Mouse (Mus musculus): ENCODE data around the gene Dpp9.

The Dpp9 gene

GRCm38 (mm10) chr17:56229943-56230342 is 11.2 kb upstream of the Dpp9 start:
- DNase-seq (ENCODE audit: low spot score) = no peak

- no peak for DNase-seq (ENCODE audit: low spot score)
These were observed 7.9 kb upstream of the Dpp9 start for GRCm38 (mm10) chr17:56226566-56226965.

DNA sequence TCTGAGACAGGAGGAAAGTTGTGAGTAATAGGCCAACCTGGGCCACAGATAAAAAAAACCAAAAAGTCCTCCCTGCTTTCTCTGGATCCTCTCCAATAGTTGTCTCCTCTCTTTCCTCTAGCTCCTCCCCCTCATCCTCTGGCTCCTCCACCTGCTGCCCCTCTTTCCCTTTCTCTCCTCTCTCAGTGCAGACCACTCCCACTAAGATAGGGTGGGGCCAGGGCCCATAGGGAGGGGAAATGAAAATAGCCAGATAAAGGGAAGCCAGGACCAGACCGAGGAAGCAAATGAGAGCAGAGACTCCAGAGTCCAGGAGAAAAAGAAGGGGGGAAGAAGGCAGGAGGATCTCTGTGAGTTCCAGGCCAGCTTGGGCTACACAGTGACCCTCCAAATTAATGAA is 6.2 kb upstream of the Dpp9 start:
- DNase-seq (ENCODE audit: low spot score) = no peak

DNA sequence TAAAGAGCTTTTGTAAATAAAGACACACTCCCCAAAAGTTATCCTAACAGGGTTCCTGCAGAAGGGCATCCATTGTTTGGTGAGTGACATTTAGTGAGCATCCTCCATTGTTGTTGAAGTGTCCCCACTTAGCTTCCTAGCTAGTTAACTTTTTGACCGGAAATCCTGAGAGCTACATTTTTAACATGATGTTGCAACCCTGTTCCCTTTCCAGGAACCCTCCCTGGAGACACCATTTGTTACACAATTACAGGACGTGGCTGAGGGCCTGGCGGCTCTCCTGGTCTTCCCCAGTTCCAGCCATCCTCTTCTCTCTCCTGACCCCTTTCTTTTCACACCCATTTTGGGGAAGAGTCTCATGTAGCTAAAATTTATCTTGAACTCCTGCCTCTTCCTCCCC is 1.1 kb upstream of the Dpp9 start:
- no peak for DNase-seq (ENCODE audit: low spot score)

- no peak for DNase-seq (ENCODE audit: low spot score)
These were observed 546 bp upstream of the Dpp9 start for GRCm38 (mm10) chr17:56219251-56219650.

DNA sequence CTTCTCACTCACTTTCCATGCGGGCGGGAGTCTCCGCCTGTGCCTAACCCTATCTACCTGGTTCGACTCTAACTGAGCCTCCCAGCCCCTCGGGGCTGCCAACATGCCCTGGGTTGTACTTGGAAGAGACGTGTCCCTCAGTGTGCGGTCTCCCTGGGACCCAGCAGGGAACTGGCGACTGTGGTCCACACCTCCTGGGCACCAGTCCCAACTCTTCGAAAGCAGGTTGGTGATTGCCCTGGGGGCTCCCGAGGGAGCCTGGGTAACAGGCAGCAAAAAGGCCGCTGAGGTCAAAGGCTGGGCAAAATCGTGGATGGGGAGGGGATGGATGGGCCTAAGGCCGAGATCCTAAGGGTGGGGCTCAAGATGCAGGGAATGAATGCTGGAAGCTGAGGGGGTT is 1.0 kb downstream of the Dpp9 start:
- DNase-seq (ENCODE audit: low spot score) = no peak

GRCm38 (mm10) chr17:56214229-56214628 is 4.5 kb downstream of the Dpp9 start:
- DNase-seq (ENCODE audit: low spot score) = no peak

GRCm38 (mm10) chr17:56212676-56213075 is 6.0 kb downstream of the Dpp9 start:
- no peak for DNase-seq (ENCODE audit: low spot score)

DNA sequence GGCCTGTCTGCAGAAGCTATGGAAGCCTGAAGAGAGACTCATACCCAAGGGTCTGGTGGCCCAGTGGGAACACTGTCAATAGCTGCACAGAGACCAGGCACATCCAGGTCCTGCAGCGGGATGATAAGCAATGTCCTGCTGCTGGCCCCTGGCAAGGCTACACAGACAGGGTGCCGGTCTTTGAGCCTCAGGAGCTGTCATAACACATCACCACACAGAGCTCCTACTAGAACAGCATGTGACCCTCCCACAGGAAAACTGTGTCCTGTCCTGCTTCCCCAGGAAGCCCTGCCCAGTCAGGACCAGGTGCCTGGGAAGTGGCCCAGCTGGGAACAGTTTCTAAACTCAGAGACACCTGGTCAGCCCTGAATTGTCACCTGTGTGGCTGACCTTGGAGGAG is 7.6 kb downstream of the Dpp9 start:
- DNase-seq (ENCODE audit: low spot score) = no peak

- no peak for DNase-seq (ENCODE audit: low spot score)
These were observed 9.9 kb downstream of the Dpp9 start for GRCm38 (mm10) chr17:56208821-56209220.

DNA sequence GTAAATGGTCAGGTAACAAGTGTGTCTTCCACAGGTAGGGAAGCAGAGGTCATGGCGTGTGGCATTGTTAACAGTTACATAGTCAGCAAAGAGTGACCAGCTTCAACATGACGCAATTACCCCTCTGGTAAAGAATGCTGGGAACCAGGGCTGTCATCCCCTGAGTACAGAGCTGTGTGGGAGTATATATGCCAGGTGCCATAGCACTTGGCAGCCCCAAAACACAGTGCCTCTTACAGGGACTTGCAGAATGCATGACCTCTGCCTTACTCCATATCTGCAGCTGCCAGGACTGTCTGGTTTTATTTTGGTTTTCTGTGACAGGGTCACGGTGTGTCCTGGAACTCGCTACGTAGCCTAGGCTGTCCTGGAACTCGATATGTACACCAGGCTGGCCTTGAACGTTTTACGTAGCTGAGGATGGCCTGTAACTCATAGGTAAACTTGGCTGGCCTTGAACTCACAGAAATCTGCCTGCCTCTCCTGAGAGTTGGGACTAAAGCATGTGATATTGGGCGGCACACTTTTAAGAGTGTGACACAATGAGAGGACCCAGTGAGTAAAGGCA is 10.7 kb downstream of the Dpp9 start:
- no peak for DNase-seq (ENCODE audit: low spot score)

DNA sequence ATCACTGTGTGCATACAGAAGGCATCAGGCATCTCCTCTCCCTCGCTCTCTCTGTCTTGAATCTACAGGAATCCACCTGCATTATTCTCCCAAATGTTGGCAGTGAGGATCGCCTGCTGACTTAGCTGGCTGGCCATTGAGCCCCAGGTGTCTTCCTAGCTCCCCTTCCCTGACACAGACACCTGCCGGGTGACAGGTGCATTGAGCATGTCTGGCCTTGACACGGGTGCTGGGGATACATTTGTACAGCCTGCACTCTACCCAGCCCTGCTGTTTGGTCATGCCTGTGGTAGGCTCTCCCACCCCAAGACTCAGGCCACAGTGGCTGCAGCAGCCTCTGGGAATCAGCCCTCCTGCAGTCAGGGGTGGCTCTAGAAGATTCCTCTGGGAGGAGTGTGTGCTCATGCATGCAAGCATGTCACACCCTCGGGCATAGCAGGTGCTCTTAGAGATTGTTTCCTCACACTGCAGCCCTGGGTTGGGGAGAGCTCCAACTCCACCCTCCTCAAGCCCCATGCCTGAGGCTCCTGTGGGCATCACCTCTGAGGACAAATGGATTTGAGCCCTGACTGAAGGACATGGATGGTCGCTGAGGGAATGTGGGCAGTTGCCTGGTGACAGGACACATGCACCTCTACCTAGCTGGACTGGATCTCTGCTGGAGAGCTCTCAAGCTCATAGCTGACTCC is 11.6 kb downstream of the Dpp9 start:
- no peak for DNase-seq (ENCODE audit: low spot score)

GRCm38 (mm10) chr17:56206276-56206884 is 12.3 kb downstream of the Dpp9 start:
- DNase-seq (ENCODE audit: low spot score) = no peak

GRCm38 (mm10) chr17:56203729-56204128 is 15.0 kb downstream of the Dpp9 start:
- peak; percentile 25 for DNase-seq (ENCODE audit: low spot score)

GRCm38 (mm10) chr17:56202476-56202875 is 16.2 kb downstream of the Dpp9 start:
- no peak for DNase-seq (ENCODE audit: low spot score)

DNA sequence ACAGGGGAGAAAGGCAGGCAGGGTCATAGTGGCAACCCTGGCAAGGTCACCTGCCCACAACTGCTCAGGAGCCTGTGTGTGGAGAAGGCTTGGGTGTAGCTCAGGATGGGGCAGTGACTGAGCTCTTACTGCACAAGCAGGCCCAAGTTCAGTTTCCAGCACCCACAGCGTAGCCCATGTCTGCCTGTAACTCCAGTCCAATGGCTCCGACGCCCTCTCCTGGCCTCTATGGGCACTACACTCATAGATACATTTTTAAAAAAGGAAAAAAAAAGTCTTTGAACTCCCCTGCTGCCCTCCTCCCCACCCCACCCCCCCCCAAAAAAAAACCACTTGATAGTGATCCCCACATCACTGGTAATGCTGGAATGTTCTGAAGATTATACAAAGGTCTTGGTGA is 17.1 kb downstream of the Dpp9 start:
- DNase-seq (ENCODE audit: low spot score) = no peak

DNA sequence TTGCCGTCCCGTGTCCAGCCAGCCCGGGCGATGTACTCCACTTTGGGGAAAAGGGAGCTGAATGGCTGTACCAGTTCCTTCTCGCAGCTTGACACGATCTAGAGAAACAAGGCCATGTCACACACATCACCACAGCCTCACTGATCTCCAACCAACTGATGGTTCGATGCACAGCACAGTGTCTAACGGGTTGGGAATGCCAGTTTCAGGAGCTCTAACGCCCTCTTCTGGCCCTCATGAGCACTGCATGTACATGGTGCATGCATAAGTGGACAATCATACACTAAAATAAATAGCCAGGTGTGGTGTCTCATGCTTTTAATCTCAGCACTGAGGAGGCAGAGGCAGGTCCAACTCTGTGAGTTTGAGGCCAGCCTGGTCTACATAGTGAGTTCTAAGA is 18.1 kb downstream of the Dpp9 start:
- no peak for DNase-seq (ENCODE audit: low spot score)

DNA sequence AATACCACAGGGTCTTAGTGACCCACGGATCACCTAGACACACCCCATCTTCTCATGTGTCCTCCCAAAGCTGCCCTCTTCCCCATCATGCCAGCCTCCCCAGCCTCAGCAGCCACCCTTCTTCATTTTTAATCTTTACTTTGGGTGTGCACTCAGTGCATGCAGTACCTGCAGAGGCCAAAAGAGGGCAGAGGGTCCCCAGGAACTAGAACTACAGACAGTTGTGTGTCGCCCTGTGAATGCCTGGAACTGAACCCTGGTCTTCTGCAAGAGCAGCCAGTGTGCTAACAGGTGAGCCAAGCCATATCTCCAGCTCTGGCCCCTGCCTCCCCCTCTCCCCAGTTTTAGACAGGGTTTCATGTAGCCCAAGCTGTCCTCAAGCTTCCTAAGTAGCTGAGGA is 21.8 kb downstream of the Dpp9 start:
- no peak for DNase-seq (ENCODE audit: low spot score)

DNA sequence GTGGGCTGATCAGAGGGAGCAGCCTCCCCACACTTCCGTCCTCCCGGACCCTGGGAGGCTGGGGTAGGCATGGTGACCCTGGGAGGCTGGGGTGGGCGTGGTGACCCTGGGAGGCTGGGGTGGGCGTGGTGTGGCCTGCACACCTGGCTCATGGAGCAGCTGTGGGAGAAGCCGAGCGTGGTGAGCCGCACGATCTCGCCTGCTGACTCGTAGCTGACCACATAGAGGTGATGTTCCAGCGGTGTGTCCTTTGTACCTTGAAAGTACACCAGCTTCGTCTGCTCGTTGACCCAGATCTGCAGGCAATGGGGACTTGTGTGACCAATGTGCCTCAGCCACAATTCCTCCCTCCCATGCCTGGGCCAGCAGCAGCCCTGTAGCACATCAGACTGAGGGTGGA is 23.9 kb downstream of the Dpp9 start:
- no peak for DNase-seq (ENCODE audit: low spot score)

GRCm38 (mm10) chr17:56194357-56194756 is 24.3 kb downstream of the Dpp9 start:
- no peak for DNase-seq (ENCODE audit: low spot score)

- no peak for DNase-seq (ENCODE audit: low spot score)
These were observed 27.4 kb downstream of the Dpp9 start for GRCm38 (mm10) chr17:56191266-56191665.

DNA sequence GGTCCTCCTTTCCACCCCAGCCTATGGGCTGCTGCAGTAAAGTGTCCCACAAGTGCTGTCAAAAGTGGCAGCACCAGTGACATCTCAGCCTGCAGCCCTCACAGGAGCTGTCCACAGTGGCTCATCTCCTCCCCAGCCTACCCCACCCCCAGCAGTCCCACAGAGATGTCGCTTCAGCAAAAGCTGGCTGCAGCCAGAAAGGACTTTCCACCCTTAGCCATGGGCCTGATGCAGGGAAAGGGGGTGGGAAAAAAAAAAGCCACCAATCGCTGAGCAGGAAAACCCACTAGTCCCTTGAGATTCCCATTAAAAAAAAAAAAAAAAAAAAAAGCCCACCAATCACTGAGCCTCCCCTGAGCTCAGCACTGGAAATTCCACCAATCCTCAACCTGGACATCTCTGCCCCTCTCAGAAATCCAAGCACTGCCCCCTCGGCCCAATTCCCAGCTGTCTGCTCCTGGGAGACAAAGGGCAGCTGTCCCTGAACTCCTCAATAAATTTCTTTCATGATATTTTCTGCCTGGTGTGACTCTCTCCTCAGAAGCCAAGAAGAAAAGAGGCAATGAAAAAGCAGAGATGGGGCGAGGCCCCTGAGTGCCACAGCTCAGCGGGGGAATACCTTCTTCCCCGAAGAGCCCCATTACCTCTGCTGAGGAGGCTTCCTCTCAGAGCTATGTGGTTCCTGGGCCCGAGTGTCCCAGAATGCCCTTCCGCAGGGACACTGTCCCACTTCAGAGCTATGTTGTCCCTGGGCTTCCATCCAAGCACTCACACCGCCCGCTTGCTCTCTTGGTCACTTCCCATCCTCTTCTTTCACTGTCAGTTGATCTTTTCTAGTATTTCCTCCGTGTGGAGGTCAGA is 33.2 kb downstream of the Dpp9 start:
- peak; percentile 54 for DNase-seq (ENCODE audit: low spot score)

DNA sequence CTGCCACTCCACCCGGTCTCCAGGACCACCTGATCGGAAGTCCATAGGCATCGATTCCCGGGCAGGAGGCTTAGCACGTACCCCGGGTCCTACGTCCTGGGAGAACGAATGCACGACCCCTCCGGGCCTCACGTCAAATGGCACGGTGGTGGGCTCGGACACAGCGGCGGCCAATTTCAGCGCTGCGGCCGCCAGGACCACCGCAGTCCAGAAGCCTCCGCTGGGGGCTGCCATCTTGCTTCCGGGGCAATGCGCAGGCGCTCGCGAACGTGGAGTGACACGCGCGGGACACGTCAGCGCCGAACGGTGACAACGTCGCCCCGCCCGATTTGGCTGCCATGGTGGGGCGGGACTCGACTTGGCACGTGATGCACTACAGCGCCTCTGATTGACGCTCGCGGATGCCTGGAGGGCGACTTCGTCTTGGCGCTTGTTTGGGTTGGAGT is 35.0 kb downstream of the Dpp9 start, which contains the start of gene Mydgf:
TSS of gene Mydgf (minus strand) at position 263 of the 446 bp plus-strand sequence.
- peak; percentile 98 for DNase-seq (ENCODE audit: low spot score)

Measured in embryo, embryonic 10 days (tissue).